Mouse (Mus musculus) small intestine, adult 2 months (tissue): Measurements from ENCODE around the gene Akap13. TPM values are rescaled to one million over a fixed set of nuclear protein-coding genes. Genes with fewer than 3 reads are reported as not detected.

Experiments
- H3K27ac ChIP-seq: fragments of 200-500 bp; 2 replicates; pipeline ENCODE4 v1.5.1; 2012; ENCODE audit warnings: low read depth, low read length, control low read depth, inconsistent platforms; ENCODE audit not compliant: insufficient read depth
- H3K27me3 ChIP-seq: fragments of 200-500 bp; 2 replicates; pipeline ENCODE4 v1.6.1; 2012; ENCODE audit warnings: mild to moderate bottlenecking, moderate library complexity, low read length, inconsistent platforms; ENCODE audit not compliant: control insufficient read depth, insufficient read depth
- H3K36me3 ChIP-seq: fragments of 200-500 bp; 2 replicates; pipeline ENCODE4 v1.6.1; 2012; ENCODE audit warnings: mild to moderate bottlenecking, low read length, control low read depth, inconsistent platforms; ENCODE audit not compliant: control insufficient read depth, insufficient read depth
- H3K4me1 ChIP-seq: fragments of 200-500 bp; 2 replicates; pipeline ENCODE4 v1.6.1; 2012; ENCODE audit warnings: low read length, inconsistent platforms, mixed read lengths; ENCODE audit not compliant: control insufficient read depth, insufficient read depth, insufficient read length
- H3K4me3 ChIP-seq: fragments of 200-500 bp; 2 replicates; pipeline ENCODE4 v1.5.1; 2012; ENCODE audit warnings: low read depth, mild to moderate bottlenecking, control low read depth, inconsistent platforms, low read length, moderate library complexity
- CTCF ChIP-seq: fragments of 200-500 bp; IDR thresholded peaks from 2 replicates; pipeline ENCODE4 v1.5.1; 2012; ENCODE audit warnings: low read depth, mild to moderate bottlenecking, control low read depth, inconsistent platforms, low read length, moderate library complexity, mixed read lengths; ENCODE audit not compliant: insufficient replicate concordance, insufficient read length; ENCODE audit errors: extremely low read depth
- POLR2A ChIP-seq: fragments of 200-500 bp; IDR thresholded peaks from 2 replicates; pipeline ENCODE4 v1.6.1; 2012; ENCODE audit warnings: low read depth, mild to moderate bottlenecking, control low read depth, inconsistent platforms, low read length, moderate library complexity
- WGBS: fragments of 180-500 bp; shearing (Covaris S2); methylation state at CpG from one replicate; pipeline ENCODE4 v1.1.7; 2018; 5-methylcytosine and 5-hydroxymethylcytosine counted together
- polyA plus RNA-seq: library from polyadenylated mRNA; depleted of rRNA; stranded (reverse); fragments of >200 nt; gene quantifications from 2 replicates; pipeline ENCODE4 v1.2.3, GENCODE M21; 2012

Gene Akap13
- polyA plus RNA-seq, 1 experiment: 15.8 TPM

DNA sequence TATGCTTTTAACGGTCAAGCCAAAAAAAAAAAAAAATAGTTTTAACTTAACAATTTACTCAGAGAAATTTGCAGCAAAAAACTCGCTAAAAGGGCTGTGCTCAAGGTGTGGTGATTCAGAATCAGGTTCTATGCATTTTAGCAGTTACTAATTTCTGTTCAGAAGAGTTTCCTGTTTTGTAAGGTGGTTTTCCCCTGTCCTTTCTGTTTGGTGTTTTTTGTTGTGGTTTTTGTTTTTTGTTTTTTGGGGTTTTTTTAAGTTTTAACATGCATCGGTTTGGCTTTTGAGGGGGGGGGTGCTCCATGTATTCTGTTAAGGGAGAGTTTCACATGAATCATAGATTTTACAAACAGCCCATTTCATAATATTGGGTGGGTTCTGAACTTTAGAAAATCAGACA is 247.0 kb downstream of the Akap13 start:
- 81% methylated on average over 3 of the region's 3 CpGs for WGBS
- peaks cover 47% of the 10 kb centered on the region for H3K36me3 ChIP-seq
- TF ChIP-seq CTCF (no peak), POLR2A (no peak)
- H3K27me3 ChIP-seq: no peaks in the 10 kb centered on the region
- no peak overlapping the region for H3K4me3 ChIP-seq
- H3K27ac ChIP-seq: no peak overlapping the region; the same call in 1 of the 2 replicates
- H3K4me1 ChIP-seq: no peaks in the 10 kb centered on the region

DNA sequence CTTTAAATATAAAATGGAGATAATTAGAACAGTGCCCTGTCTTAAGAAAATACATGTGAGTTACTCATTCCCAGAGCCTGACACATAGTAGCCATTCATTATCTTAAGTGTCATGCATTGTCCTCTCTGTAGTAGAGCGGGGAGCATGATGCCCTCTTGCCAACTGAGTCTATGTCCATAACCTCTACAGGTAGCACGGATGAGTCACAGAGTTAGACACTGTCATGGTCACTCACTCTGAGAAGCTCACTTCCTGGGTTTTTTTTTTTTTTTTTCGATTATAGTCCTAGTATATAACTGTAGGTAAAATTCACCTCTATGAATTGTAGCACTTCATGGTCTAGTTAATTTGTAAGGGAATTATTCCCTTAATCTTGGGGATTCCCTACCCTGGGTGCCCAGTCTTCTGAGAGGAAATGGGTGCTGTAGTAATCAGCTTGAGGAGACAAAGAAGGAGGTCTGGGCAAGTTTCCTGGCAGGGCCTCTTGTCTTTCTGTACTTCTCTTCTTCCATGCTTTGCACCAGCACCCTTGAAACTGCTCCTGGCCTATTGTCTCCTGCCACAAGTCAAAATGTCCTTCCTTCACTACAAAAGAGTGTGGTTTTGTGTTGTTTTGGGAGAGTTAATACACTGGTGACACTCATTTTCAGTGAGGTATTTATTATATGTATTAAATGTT is 247.8 kb downstream of the Akap13 start:
- Histone ChIP-seq H3K36me3 (peaks cover 46% of the 10 kb centered on the region), H3K4me3 (no peak overlapping the region), H3K27me3 (no peaks in the 10 kb centered on the region), H3K27ac (no peak overlapping the region), H3K4me1 (no peaks in the 10 kb centered on the region)
- no peak for TF ChIP-seq CTCF
- TF ChIP-seq POLR2A: no peak
- 74% methylated on average over 3 of the region's 3 CpGs for WGBS

DNA sequence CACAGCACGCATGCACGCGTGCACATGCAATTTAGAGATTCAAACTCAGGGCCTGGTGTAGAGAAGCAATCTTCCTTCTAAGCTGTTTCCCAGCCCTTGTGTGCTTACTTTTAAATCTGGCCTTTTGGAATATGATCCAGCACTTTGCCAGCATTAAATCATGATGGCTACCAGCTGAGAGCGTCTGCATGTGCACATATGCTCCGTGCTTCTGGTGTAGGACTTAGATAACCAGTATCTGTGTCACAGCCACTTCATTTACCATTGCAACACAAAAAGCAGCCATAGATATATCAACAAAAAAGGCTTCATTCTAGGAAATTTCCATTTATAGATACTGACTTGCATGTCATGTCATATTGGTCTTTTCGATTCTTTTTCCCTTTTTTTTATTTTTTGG is 249.5 kb downstream of the Akap13 start:
- Histone ChIP-seq H3K27ac (no peak overlapping the region), H3K4me3 (no peak overlapping the region), H3K36me3 (peaks cover 45% of the 10 kb centered on the region), H3K4me1 (no peaks in the 10 kb centered on the region), H3K27me3 (no peaks in the 10 kb centered on the region)
- WGBS: 95% methylated on average over 6 of the region's 6 CpGs
- TF ChIP-seq POLR2A (no peak), CTCF (no peak)

- Histone ChIP-seq H3K4me1 (no peaks in the 10 kb centered on the region), H3K36me3 (peaks cover 31% of the 10 kb centered on the region), H3K27me3 (no peaks in the 10 kb centered on the region), H3K27ac (no peak overlapping the region), H3K4me3 (no peak overlapping the region)
- TF ChIP-seq POLR2A (no peak), CTCF (no peak)
- 93% methylated on average over 4 of the region's 4 CpGs for WGBS
Observed at GRCm38 (mm10) chr7:75709936-75710335, 254.6 kb downstream of the Akap13 start.

- Histone ChIP-seq H3K27me3 (no peaks in the 10 kb centered on the region), H3K4me1 (no peaks in the 10 kb centered on the region), H3K4me3 (no peak overlapping the region), H3K27ac (no peak overlapping the region), H3K36me3 (peaks cover 27% of the 10 kb centered on the region)
- WGBS: 91% methylated on average over 6 of the region's 6 CpGs
- TF ChIP-seq CTCF: no peak
- no peak for TF ChIP-seq POLR2A
Observed at GRCm38 (mm10) chr7:75710920-75711319, 255.6 kb downstream of the Akap13 start.

DNA sequence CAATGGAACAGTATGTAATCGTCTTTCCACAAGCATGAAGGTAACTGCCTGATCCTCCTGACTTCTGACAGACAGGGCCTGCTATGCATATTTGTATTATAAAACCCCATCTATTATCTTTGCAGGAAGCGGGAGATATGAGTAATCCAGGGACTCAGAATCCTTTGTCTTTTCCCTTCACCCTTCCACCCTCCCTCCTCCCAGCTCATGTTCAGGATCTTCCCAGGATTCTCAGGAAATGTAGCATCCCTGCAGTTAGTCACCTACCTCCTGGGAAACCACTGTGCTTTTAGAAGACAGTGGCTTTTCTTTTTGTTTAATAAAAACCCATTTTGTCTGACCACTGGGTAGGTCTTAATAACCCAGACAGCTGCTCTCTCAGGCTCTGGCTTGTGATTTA is 256.1 kb downstream of the Akap13 start:
- H3K4me1 ChIP-seq: no peaks in the 10 kb centered on the region
- H3K36me3 ChIP-seq: peaks cover 22% of the 10 kb centered on the region
- no peaks in the 10 kb centered on the region for H3K27me3 ChIP-seq
- 81% methylated on average over 2 of the region's 2 CpGs for WGBS
- no peak overlapping the region for H3K4me3 ChIP-seq
- no peak overlapping the region for H3K27ac ChIP-seq
- TF ChIP-seq CTCF (no peak), POLR2A (no peak)

GRCm38 (mm10) chr7:75712808-75713207 is 257.5 kb downstream of the Akap13 start:
- Histone ChIP-seq H3K36me3 (peaks cover 15% of the 10 kb centered on the region), H3K4me1 (no peaks in the 10 kb centered on the region), H3K27me3 (no peaks in the 10 kb centered on the region), H3K4me3 (no peak overlapping the region), H3K27ac (no peak overlapping the region)
- 75% methylated on average over 2 of the region's 2 CpGs for WGBS
- TF ChIP-seq CTCF: no peak
- no peak for TF ChIP-seq POLR2A
